In genomic region chr8:8133001-8133785, GRCm38 (mm10) we compare ENCODE assay signal across 16 mouse cellular contexts.
DNase-seq lines count a peak whose midpoint lies in the region; ATAC-seq lines count a peak whose summit lies in the region.
"Had no signal": no experiment of that assay in that cellular context is flagged by ENCODE, and none has a peak within 500 bp of the region (broad histone marks: within the 10 kb centered on the region; RNA-seq: fewer than 3 reads in every experiment).

No protein-coding gene starts in this region.

- intact Hi-C loops in left cerebral cortex, postnatal 4 days (cut with DNase I): no loop called here

- no peak overlapping the region for H3K9ac ChIP-seq in midbrain, embryonic 16.5 days (ENCODE audit: low read depth, low read length)
- no peak overlapping the region for H3K9ac ChIP-seq in intestine, embryonic 15.5 days
- H3K9ac ChIP-seq: heart, embryonic 12.5 days; hindbrain, embryonic 13.5 days; neural tube, embryonic 12.5 days had no signal

- no peaks in the 10 kb centered on the region for H3K36me3 ChIP-seq in midbrain, embryonic 16.5 days (ENCODE audit: control insufficient read depth, insufficient read depth, low read length)
- no peaks in the 10 kb centered on the region for H3K36me3 ChIP-seq in intestine, embryonic 15.5 days
- H3K36me3 ChIP-seq: heart, embryonic 12.5 days; hindbrain, embryonic 13.5 days; neural tube, embryonic 12.5 days had no signal

- no peak overlapping the region for H3K27ac ChIP-seq in midbrain, embryonic 16.5 days (ENCODE audit: low read length)
- no peak overlapping the region for H3K27ac ChIP-seq in intestine, embryonic 15.5 days
- H3K27ac ChIP-seq: hindbrain, embryonic 13.5 days; neural tube, embryonic 12.5 days; stomach, postnatal 0 days had no signal

- H3K4me3 ChIP-seq in midbrain, embryonic 16.5 days (ENCODE audit: low read depth, low read length): no peak overlapping the region
- H3K4me3 ChIP-seq in intestine, embryonic 15.5 days (replicated peaks): no peak overlapping the region
- H3K4me3 ChIP-seq: heart, embryonic 12.5 days; hindbrain, embryonic 13.5 days; megakaryocyte, embryonic 14.5 days; neural tube, embryonic 12.5 days had no signal

- peaks cover 6% of the 10 kb centered on the region; the same call in 1 of the 2 replicates for H3K4me1 ChIP-seq in midbrain, embryonic 16.5 days (ENCODE audit: control insufficient read depth, insufficient read depth, low read length)
- no peaks in the 10 kb centered on the region for H3K4me1 ChIP-seq in intestine, embryonic 15.5 days (replicated peaks)
- H3K4me1 ChIP-seq: megakaryocyte, embryonic 14.5 days had no signal

- no peaks in the 10 kb centered on the region for H3K27me3 ChIP-seq in midbrain, embryonic 16.5 days (ENCODE audit: control insufficient read depth, insufficient read depth, low read depth, low read length)
- H3K27me3 ChIP-seq in intestine, embryonic 15.5 days (replicated peaks): no peaks in the 10 kb centered on the region
- H3K27me3 ChIP-seq: megakaryocyte, embryonic 14.5 days had no signal

- H3K4me2 ChIP-seq in midbrain, embryonic 16.5 days (ENCODE audit: low read length): no peak overlapping the region
- no peak overlapping the region for H3K4me2 ChIP-seq in intestine, embryonic 15.5 days (replicated peaks)
- H3K4me2 ChIP-seq: heart, embryonic 12.5 days; hindbrain, embryonic 13.5 days; neural tube, embryonic 12.5 days had no signal

- 14% methylated on average over 10 of the region's 10 CpGs for WGBS in midbrain, embryonic 16.5 days
- 55% methylated on average over 10 of the region's 10 CpGs for WGBS in intestine, embryonic 15.5 days

- no peaks in the 10 kb centered on the region for H3K9me3 ChIP-seq in midbrain, embryonic 16.5 days (replicated peaks; ENCODE audit: control insufficient read depth, low read length, poor library complexity, severe bottlenecking)
- no peaks in the 10 kb centered on the region for H3K9me3 ChIP-seq in intestine, embryonic 15.5 days
- H3K9me3 ChIP-seq: heart, embryonic 12.5 days; hindbrain, embryonic 13.5 days; neural tube, embryonic 12.5 days had no signal

- ATAC-seq in midbrain, embryonic 16.5 days: peak; percentile 21; the same call in 1 of the 2 replicates
- ATAC-seq in intestine, embryonic 15.5 days: no peak

- DNase-seq in cerebellum, postnatal 10 days: peak; percentile 5 to 11
- DNase-seq in cerebellum, adult 9-10 months: no peak
- peak; percentile 18 for DNase-seq in left cerebral cortex, adult 11 months (ENCODE audit: low spot score)
- no peak for DNase-seq in left cerebral cortex, postnatal 4 days
- DNase-seq in fat pad, adult 2 months (ENCODE audit: extremely low read depth, low read depth, low spot score): peak; percentile 80
- DNase-seq in heart, adult 8-10 months (ENCODE audit: low spot score): no peak
- DNase-seq: adrenal gland, postnatal 10 days; kidney, adult 18-20 months; lung, adult 18-20 months had no signal

Comparison
In these comparisons a context has a peak if more than half of its experiments do, and no peak if none do; other contexts are left out.
1. DNase-seq: peak in cerebellum, postnatal 10 days (2 of 2), left cerebral cortex, adult 11 months (single experiment) and fat pad, adult 2 months (single experiment); none in cerebellum, adult 9-10 months (single experiment), left cerebral cortex, postnatal 4 days (single experiment) and heart, adult 8-10 months (single experiment).